Mouse (Mus musculus): ENCODE measurements around the gene Mrpl43. TPM values are rescaled to one million over a fixed set of nuclear protein-coding genes. Genes with fewer than 3 reads are reported as not detected.

Gene Mrpl43
- total RNA-seq (2023): 10 to 100 TPM; 29.8 TPM

DNA sequence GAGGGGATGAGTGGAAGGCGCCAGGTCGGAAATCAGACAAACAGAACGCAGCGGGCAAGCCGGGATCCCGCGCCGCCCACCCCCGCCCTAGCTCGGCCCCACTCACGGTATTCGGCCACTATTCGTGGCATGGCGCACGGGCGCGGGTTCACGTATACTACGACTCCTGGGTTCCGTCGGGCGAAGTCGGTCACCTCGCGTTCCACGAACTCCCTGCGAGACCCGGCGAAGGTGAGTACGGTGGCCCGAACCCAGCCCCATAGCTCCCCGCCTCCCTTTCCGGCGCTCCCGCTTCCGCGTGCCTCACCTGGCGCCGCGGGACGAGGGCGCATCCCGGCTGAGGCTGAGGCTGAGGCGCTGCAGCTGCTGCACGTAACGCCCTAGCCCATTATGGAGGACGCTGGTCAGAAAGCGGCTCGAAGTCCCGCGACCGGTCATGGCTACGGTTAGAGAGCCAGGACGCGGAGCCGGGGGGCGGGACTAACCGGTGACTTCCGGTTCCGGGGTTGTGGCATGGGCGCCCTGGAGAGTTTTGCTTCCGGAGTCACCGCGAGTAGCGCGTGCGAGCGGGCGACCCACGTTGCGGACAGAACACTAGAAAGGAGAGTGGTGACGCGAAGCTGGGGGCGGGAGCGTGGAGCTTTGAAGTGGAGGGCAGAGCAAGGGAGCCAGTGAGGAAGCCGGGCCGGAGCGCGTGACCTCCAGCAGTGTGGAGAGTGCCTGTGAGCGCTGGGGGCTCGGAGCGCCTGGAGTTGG is at the start of gene Mrpl43:
TSS of gene Mrpl43 (minus strand) at position 486 of the 756 bp plus-strand sequence.

DNA sequence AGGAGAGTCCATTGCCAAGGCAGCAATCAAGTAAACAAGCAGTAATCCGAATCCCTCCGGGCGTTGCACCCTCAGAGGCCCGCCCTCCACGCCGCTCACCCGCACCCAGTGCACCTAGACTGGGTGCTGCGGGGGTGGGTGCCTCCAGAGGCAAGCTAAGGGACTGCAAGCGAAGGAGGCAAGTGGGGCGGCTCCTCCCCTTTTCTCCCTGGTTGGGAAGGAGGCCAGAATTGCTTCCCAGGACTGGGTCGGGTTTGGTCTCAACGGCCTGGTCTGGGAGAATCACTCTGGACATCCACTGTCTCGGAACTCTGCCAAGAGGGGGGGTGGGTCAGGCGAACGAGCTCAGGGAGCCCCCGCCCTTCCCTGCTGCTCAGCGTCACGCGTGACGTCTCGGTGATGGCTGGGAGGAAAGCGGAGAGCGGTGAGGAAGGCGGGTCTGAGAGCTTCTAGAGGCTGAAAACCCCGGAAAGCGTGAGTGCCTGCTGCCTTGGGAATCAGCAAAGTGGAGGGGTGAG is 41.2 kb upstream of the Mrpl43 start, which contains the start of gene Sfxn3:
TSS of gene Sfxn3 (plus strand) at position 87 of the 518 bp plus-strand sequence.

DNA sequence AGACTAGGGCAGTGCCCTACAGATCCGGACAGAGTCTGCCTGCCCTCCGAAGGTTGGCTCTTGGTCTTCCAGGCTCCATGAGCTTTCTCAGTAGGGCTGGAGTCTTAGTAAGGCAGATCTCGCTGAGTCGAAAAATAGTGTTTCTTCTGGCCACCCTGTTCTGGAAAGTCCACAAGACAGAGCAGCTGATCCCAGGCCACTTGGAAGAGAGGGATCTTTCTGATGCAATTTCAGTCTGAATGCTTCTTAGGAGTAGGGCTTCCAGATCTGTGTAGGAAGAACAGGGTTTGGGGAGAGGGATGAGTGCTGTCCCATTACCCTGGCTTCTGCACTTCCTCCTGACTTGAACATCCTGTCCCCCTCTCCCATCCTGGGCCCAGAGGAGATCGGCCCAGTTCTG is 39.4 kb upstream of the Mrpl43 start, which contains the start of gene Pdzd7:
TSS of gene Pdzd7 (minus strand) at position 67 of the 400 bp plus-strand sequence.

DNA sequence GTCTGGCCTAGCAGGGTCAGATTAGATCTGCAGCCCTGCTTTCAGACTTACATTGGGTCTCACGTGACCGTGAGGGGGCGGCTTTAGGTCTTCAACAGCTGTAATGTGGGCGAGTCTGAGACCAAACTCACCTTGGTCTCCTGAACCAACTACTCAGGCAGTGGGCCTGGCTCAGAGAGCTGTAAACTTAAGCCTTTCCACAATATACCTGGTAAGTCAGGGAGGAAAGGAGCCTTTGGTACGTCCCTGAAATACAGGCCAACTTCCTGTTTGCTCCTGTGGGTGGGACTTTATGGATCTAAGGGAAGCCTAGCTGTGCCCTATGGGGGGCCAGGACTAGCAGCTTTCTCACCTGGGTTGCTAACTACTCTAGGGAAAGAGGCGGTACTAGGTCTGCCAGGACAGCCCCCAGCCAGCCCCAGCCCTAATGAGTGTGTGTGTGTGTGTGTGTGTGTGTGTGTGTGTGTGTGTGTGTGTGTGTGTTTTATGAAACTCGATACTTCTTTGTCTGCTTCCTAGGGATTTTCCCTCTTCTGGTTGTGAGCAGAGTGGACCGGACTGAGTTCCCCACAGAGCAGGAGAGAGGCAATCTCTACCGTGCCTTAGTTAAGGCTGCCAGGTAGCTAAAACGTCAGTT is 8.2 kb upstream of the Mrpl43 start, which contains the start of gene Lzts2:
TSS of gene Lzts2 (plus strand) at position 80 of the 637 bp plus-strand sequence.

DNA sequence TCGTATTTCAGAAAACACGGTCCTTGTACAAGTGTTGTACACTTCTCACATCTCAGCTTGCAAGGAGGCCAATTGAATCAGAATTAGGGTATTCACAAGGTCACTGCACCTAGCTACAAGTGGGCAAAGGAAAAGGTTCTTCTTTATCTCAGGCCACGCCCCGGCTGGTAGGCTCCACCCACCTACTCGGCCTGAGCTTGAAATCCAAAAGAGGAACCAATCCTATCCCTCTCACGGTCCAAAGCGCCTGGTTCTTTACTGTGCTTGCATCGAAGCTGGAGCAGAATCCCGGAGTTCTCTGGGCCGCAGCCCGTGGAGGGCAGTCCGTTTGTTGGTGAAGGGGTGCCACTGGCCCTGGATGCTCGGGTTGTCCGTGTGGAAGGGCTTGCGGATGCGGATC is 798 bp downstream of the Mrpl43 start, which contains the start of gene Twnk:
TSS of gene Twnk (plus strand) at position 220 of the 400 bp plus-strand sequence.

DNA sequence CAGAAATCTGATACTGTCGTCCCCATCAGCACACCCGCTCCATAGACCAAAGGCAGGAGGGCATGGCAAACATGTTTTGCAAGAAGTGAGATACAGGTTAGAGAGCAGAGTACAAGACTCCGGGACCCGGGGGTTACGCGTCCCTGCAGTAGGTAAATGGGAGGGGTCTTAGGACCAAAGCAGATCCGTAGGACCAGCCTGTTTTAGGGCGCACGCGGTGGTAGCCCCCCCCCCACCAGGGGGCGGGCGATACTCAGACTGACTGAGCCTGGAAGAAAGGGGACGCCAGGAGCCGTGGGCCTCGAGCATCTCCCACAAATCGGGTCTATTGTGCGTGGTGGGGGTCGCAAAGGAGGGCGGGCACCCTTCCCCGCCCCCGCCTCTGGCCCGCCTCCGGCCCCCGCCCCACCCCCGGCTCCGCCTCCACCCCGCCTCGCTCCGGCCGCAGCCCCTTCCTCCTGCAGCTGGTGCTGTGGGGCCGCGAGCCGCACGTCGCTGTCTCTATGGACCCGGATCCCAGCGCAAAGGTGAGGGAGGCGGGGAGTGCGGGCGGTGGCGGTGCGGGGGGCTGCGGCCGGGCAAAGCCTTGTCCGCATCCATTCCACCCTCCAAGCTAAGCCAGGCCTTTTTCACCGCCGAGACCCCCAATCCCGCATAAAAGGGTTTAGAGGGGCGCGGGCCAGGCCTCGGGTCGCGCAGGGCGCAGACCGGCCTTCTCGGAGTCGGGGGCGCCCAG is 17.2 kb downstream of the Mrpl43 start, which contains the start of gene Sema4g:
TSS of gene Sema4g (plus strand) at position 271 of the 736 bp plus-strand sequence.

Other genes starting within 250 kb of the Mrpl43 start
- gene Slf2, start 75.3 kb downstream of the Mrpl43 start, total RNA-seq (2023): 10 to 100 TPM; 22.9 to 27.7 TPM
- under 1 TPM; 0.24 to 0.33 TPM for gene Sema4g, start 17.3 kb downstream of the Mrpl43 start, total RNA-seq (2023)
- 1 to 10 TPM; 5.8 TPM for gene Twnk, start 779 bp downstream of the Mrpl43 start, total RNA-seq (2023)
- gene Lzts2, start 8.0 kb upstream of the Mrpl43 start, total RNA-seq (2023): 1 to 10 TPM in 1 of 2 experiments, under 1 TPM in 1; 0.64 to 2.4 TPM
- gene Pdzd7, start 39.3 kb upstream of the Mrpl43 start, total RNA-seq (2023): under 1 TPM in 1 of 2 experiments, not detected in 1; 0.13 TPM
- gene Sfxn3, start 41.1 kb upstream of the Mrpl43 start, total RNA-seq (2023): 10 to 100 TPM; 14.1 to 20.0 TPM
- under 1 TPM; 0.24 to 0.60 TPM for gene Kazald1, start 68.8 kb upstream of the Mrpl43 start, total RNA-seq (2023)
- gene Tlx1, start 144.2 kb upstream of the Mrpl43 start, total RNA-seq (2023): not detected
- not detected for gene Lbx1, start 229.4 kb upstream of the Mrpl43 start, total RNA-seq (2023)

Measured in neutrophil, adult 59 days (primary cell).